Mouse (Mus musculus) brain, adult 10 weeks (tissue): ENCODE results near the gene Ccdc28b. TPM values are rescaled to one million over a fixed set of nuclear protein-coding genes. Genes with fewer than 3 reads are reported as not detected.

Source experiments
- polyA plus RNA-seq: library from polyadenylated mRNA; stranded (reverse); fragments of 350-450 nt; fragmentation: Illumina TruSeq; extraction: RNeasy Lipid Tissue Mini Kit (QIAGEN cat#74804); gene quantifications from one replicate; pipeline ENCODE4 v1.2.3, GENCODE M21; 2015; ENCODE audit warnings: low read depth, low replicate concordance

The Ccdc28b gene
- polyA plus RNA-seq, result 55.4 TPM

GRCm38 (mm10) chr4:129623681-129624091 is at the start of gene Ccdc28b:
Gene Ccdc28b (minus strand): TSS chr4:129623947.

GRCm38 (mm10) chr4:129672083-129672877 is 48.5 kb upstream of the Ccdc28b start, which contains the start of gene Kpna6:
Gene Kpna6 (minus strand): TSS chr4:129672767.

GRCm38 (mm10) chr4:129640638-129641467 is 17.1 kb upstream of the Ccdc28b start, which contains the start of gene Txlna:
Gene Txlna (minus strand): TSS chr4:129641065.

GRCm38 (mm10) chr4:129618786-129619691 is 4.7 kb downstream of the Ccdc28b start, which contains the start of gene Iqcc:
Gene Iqcc (minus strand): TSS chr4:129619099.

GRCm38 (mm10) chr4:129614093-129614492 is 9.7 kb downstream of the Ccdc28b start, which contains the start of gene Dcdc2b:
Gene Dcdc2b (minus strand): TSS chr4:129614257.

GRCm38 (mm10) chr4:129600233-129601158 is 23.3 kb downstream of the Ccdc28b start, which contains the start of the genes Eif3i and Tmem234:
Gene Eif3i (minus strand): TSS chr4:129600648.
Gene Tmem234 (plus strand): TSS chr4:129600668.

GRCm38 (mm10) chr4:129578466-129578865 is 45.3 kb downstream of the Ccdc28b start, which contains the start of gene Fam167b:
Gene Fam167b (minus strand): TSS chr4:129578549.

GRCm38 (mm10) chr4:129573430-129573829 is 50.3 kb downstream of the Ccdc28b start, which contains the start of gene Lck:
Gene Lck (minus strand): TSS chr4:129573641.

Other genes starting within 250 kb of the Ccdc28b start
- gene Zbtb8a, start 245.8 kb downstream of the Ccdc28b start, polyA plus RNA-seq, result 6.8 TPM
- 3.6 TPM for gene Zbtb8b, start 183.1 kb downstream of the Ccdc28b start, polyA plus RNA-seq
- 50.2 TPM for gene Bsdc1, start 162.4 kb downstream of the Ccdc28b start, polyA plus RNA-seq
- not detected for gene Tssk3, start 132.9 kb downstream of the Ccdc28b start, polyA plus RNA-seq
- not detected for gene Fam229a, start 132.8 kb downstream of the Ccdc28b start, polyA plus RNA-seq
- 72.9 TPM for gene Marcksl1, start 110.4 kb downstream of the Ccdc28b start, polyA plus RNA-seq
- gene Hdac1, start 81.2 kb downstream of the Ccdc28b start, polyA plus RNA-seq, result 38.9 TPM
- gene Lck, start 50.3 kb downstream of the Ccdc28b start, polyA plus RNA-seq, result 2.3 TPM
- gene Fam167b, start 45.4 kb downstream of the Ccdc28b start, polyA plus RNA-seq, result 1.2 TPM
- 229 TPM for gene Eif3i, start 23.3 kb downstream of the Ccdc28b start, polyA plus RNA-seq
- gene Tmem234, start 23.3 kb downstream of the Ccdc28b start, polyA plus RNA-seq, result 151 TPM
- 5.6 TPM for gene Dcdc2b, start 9.7 kb downstream of the Ccdc28b start, polyA plus RNA-seq
- gene Iqcc, start 4.8 kb downstream of the Ccdc28b start, polyA plus RNA-seq, result 33.5 TPM
- gene Txlna, start 17.1 kb upstream of the Ccdc28b start, polyA plus RNA-seq, result 33.5 TPM
- gene Kpna6, start 48.8 kb upstream of the Ccdc28b start, polyA plus RNA-seq, result 45.4 TPM
- 7.9 TPM for gene Tmem39b, start 72.9 kb upstream of the Ccdc28b start, polyA plus RNA-seq
- 91.9 TPM for gene Khdrbs1, start 118.4 kb upstream of the Ccdc28b start, polyA plus RNA-seq
- gene Ptp4a2, start 187.3 kb upstream of the Ccdc28b start, polyA plus RNA-seq, result 159 TPM